Mouse (Mus musculus): Measurements from ENCODE around the gene Gm1043. TPM values are rescaled to one million over a fixed set of nuclear protein-coding genes. Genes with fewer than 3 reads are reported as not detected.

The Gm1043 gene
- polyA plus RNA-seq, 1 experiment from 2014 or later, result 4.3 TPM

- H3K36me3 ChIP-seq (ENCODE audit: control insufficient read depth, insufficient read depth), result peaks cover 26% of the 10 kb centered on the region
- H3K27me3 ChIP-seq (replicated peaks; ENCODE audit: control insufficient read depth, insufficient read depth, low read length), result no peaks in the 10 kb centered on the region
- WGBS, result 87% methylated on average over 6 of the region's 6 CpGs
- ATAC-seq, result no peak
- H3K9ac ChIP-seq (replicated peaks; ENCODE audit: low read depth, low read length), result no peak overlapping the region
- no peak overlapping the region for H3K27ac ChIP-seq (ENCODE audit: low read length)
- H3K4me3 ChIP-seq (replicated peaks; ENCODE audit: low read length), result no peak overlapping the region
- H3K4me1 ChIP-seq (replicated peaks; ENCODE audit: control insufficient read depth, insufficient read depth, low read length), result peaks cover 12% of the 10 kb centered on the region
- H3K4me2 ChIP-seq (ENCODE audit: low read length), result no peak overlapping the region
- H3K9me3 ChIP-seq (ENCODE audit: control insufficient read depth, low read length), result no peaks in the 10 kb centered on the region
Measured at GRCm38 (mm10) chr5:37263816-37264215, 178.6 kb downstream of the Gm1043 start.

Other genes starting within 250 kb of the Gm1043 start
- 34.2 and 38.3 TPM in 2 replicates for gene Ppp2r2c, start 216.9 kb upstream of the Gm1043 start, polyA plus RNA-seq (2015; fragmentation: Nextera tagmentation; extraction: Ambion mirVana)
- 8.5 and 10.7 TPM in 2 replicates for gene Wfs1, start 96.2 kb upstream of the Gm1043 start, polyA plus RNA-seq (2015; fragmentation: Nextera tagmentation; extraction: Ambion mirVana)
- gene Crmp1, start 156.6 kb downstream of the Gm1043 start, polyA plus RNA-seq (2015; fragmentation: Nextera tagmentation; extraction: Ambion mirVana), result 915 and 954 TPM in 2 replicates

Data from forebrain, embryonic 16.5 days (tissue).